Mouse (Mus musculus): ENCODE measurements around the gene Adam23.
"Not testable (repeated sequence)": the region's sequence is repeated elsewhere in the genome, so short reads cannot be mapped to it uniquely, and the experiment has no call there.

Gene Adam23

DNA sequence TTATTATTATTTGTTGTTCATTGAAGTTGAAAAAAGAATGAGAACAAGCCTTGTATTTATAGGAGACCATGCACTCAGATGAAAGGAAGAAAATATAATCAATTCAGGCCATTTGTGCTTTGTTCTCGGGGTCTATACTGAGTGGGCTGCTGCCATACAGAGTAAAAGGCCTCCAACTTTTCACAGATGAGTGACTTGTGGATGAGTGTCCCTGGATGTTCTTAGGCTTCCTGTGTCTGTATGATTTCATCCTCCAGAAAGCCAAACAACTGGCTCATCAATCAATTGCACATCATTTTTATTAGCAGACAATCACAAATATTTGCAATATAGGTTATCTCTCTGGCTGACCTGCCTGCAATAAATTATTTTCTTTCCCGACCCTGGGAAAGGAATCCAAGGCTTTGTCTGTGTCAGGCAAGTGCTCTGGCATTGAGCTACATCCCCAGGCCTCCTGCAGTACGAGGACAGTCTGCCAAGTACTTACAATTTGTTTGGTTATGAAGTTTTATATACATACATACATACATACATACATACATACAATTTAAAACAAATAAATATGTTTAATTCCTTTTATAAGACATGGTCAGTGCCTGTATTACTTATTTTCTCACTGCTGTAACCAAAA is 158.3 kb downstream of the Adam23 start:
- no peak for DNase-seq

DNA sequence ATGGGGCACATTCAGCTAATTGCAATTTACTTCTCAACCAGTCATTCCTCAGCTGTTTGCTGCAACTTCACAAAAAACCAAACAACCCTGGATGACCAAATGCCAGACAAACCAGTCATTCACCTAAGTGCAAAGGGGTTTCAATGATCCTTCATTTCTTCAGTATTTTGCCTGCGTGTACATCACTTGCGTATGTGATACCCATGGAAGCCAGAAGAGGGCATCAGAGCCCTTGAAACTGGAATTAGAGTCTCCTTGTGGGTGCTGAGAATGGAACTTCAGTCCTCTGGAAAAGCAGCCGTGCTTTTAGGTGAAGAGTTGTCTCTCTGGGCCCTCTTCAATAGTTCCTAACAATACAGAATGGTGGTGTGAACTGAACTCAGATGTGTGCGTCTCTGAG is 163.9 kb downstream of the Adam23 start:
- no peak for DNase-seq

DNA sequence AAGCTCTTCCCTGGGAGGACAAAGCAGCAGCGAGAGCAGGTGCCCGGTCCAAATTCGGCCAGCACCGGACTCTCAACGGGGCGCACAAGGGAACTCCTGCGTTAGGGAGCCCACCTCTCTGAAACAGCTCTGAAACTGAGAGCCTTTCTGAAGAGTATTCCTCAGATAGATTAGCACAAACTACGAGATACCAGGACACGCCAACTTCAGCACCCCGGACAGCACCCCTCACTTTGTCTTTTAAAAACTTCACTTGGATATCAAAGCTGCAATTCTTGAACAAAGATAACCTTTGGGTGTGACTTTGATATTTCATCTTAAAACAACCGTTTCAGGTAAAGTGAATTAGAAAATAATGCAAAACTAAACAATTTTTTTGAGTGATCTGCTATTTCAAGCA is 168.9 kb downstream of the Adam23 start:
- DNase-seq = peak; percentile 15

DNA sequence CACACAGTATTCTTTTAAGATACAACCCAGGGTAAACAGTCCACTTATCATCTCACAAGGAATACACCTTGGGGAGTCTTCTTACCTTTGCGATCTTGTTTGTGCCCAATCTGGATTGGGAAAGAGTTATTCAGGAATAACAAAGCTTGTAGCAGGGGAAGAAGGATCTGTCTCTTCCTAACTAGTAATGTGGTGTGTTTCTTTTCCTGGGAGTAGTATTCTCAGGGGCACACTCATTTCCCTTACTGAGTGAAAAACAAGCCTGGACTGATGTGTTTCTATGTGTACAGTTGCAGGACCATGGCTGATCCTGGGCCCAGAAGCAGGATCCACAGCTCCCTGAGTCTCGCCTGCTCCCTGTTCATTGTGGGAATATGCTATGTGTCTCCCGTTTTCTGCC is 170.0 kb downstream of the Adam23 start, which contains the start of gene Gm39653:
Gene Gm39653 (plus strand): TSS at position 301 of the 400 bp plus-strand sequence.
- no peak for DNase-seq

DNA sequence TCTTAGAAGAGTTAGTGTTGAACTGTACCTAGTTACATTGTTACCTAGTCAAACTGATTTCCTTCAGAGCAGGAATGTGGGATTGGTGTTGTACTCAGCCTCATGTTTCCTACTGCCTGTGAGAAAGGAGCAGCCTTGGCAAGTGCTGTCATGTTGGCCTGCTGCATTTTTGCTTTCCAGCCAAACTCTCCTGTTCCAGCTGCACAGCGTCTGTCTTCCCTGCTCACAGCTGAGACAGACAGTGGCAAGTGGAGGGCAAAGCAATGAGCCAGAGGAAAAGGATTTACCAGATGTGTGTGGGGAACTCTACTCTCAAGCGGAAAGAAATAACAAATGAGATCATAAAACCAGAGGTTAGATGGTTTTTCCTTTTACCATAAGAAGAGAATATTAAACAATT is 182.5 kb downstream of the Adam23 start:
- no peak for DNase-seq

DNA sequence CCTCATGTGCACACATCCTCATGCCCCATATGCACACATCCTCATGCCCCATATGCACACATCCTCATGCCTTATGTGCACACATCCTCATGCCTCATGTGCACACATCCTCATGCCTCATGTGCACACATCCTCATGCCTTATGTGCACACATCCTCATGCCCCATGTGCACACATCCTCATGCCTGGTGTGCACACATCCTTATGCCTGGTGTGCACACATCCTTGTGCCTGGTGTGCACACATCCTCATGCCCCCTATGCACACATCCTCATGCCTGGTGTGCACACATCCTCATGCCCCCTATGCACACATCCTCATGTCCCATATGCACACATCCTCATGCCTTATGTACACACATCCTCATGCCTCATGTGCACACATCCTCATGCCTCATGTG is 184.7 kb downstream of the Adam23 start:
- DNase-seq = not testable (repeated sequence)

DNA sequence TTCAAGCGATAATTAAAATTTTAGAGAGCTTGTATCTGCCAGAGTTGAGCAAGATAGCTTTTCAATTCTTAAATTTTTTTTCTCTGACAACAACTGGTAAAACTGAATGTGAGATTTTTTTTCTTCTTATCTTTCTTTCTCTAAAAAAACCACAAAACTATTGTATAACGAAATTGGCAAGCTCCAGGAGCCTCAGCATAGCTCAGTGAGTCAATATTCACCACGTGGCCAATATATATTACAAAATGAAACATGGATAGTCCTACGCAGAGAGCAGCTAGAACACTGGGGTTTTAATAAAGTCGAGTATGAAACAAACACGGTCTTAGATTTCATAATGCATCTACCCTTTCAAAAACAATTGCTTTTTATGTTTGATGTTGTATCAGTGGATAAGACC is 194.2 kb downstream of the Adam23 start:
- DNase-seq = no peak

Data from right cerebral cortex, postnatal 4 days (tissue).